Mouse (Mus musculus): ENCODE results near the gene Tmcc3. TPM values are rescaled to one million over a fixed set of nuclear protein-coding genes. Genes with fewer than 3 reads are reported as not detected.

Gene Tmcc3
- total RNA-seq, 1 experiment from 2014 or later = 13.2 TPM

GRCm38 (mm10) chr10:94360664-94361063 is 48.9 kb downstream of the Tmcc3 start:
- no peak for DNase-seq

- no peak for DNase-seq
These were observed 59.5 kb downstream of the Tmcc3 start for GRCm38 (mm10) chr10:94371293-94371692.

GRCm38 (mm10) chr10:94376941-94377340 is 65.2 kb downstream of the Tmcc3 start:
- no peak for DNase-seq

GRCm38 (mm10) chr10:94377844-94378243 is 66.1 kb downstream of the Tmcc3 start:
- no peak for DNase-seq

- peak; percentile 73 for DNase-seq
These were observed 66.6 kb downstream of the Tmcc3 start for GRCm38 (mm10) chr10:94378383-94378782.

GRCm38 (mm10) chr10:94380082-94380481 is 68.3 kb downstream of the Tmcc3 start:
- DNase-seq = no peak

- DNase-seq = no peak
These were observed 69.1 kb downstream of the Tmcc3 start for GRCm38 (mm10) chr10:94380662-94381392.

GRCm38 (mm10) chr10:94381393-94381740 is 69.6 kb downstream of the Tmcc3 start:
- no peak for DNase-seq

- DNase-seq = no peak
These were observed 70.9 kb downstream of the Tmcc3 start for GRCm38 (mm10) chr10:94382618-94383017.

GRCm38 (mm10) chr10:94383565-94383964 is 71.8 kb downstream of the Tmcc3 start:
- DNase-seq = no peak

- no peak for DNase-seq
These were observed 77.5 kb downstream of the Tmcc3 start for GRCm38 (mm10) chr10:94389219-94389618.

- no peak for DNase-seq
These were observed 79.3 kb downstream of the Tmcc3 start for GRCm38 (mm10) chr10:94391049-94391448.

- no peak for DNase-seq
These were observed 82.5 kb downstream of the Tmcc3 start for GRCm38 (mm10) chr10:94394286-94394685.

- no peak for DNase-seq
These were observed 86.3 kb downstream of the Tmcc3 start for GRCm38 (mm10) chr10:94397833-94398596.

GRCm38 (mm10) chr10:94400895-94401294 is 89.1 kb downstream of the Tmcc3 start:
- DNase-seq = no peak

GRCm38 (mm10) chr10:94405456-94405855 is 93.7 kb downstream of the Tmcc3 start:
- DNase-seq = no peak

- no peak for DNase-seq
These were observed 95.1 kb downstream of the Tmcc3 start for GRCm38 (mm10) chr10:94406821-94407220.

- peak; percentile 64 for DNase-seq
These were observed 96.8 kb downstream of the Tmcc3 start for GRCm38 (mm10) chr10:94408356-94409146.

GRCm38 (mm10) chr10:94409661-94410060 is 97.9 kb downstream of the Tmcc3 start:
- DNase-seq = no peak

- DNase-seq = no peak
These were observed 99.8 kb downstream of the Tmcc3 start for GRCm38 (mm10) chr10:94411594-94411993.

GRCm38 (mm10) chr10:94413770-94414651 is 102.3 kb downstream of the Tmcc3 start:
- no peak for DNase-seq

All from adrenal gland, postnatal 25 days (tissue).